Mouse (Mus musculus) heart, embryonic 14.5 days (tissue): ENCODE results near the gene Clcnkb. TPM values are rescaled to one million over a fixed set of nuclear protein-coding genes. Genes with fewer than 3 reads are reported as not detected.

Source experiments
- ATAC-seq: fragments of 200-750 bp; cut with Nextera tagmentation; 2 replicates; pipeline ENCODE4 v1.8.0; 2017; ENCODE audit warnings: low read depth, moderate TSS enrichment; ENCODE audit not compliant: insufficient number of reproducible peaks, insufficient read depth, low FRiP score
- H3K27ac ChIP-seq, 2 experiments: fragments of 200-500 bp in 1 of 2; fragments of 300-500 bp in 1 of 2; sonication (generic) in 1 of 2; replicated peaks in 1 of 2; 2 replicates each; pipeline ENCODE4 v1.5.1; 2012 to 2014; ENCODE audit warnings: low read depth in 2 of 2, low read length in 2 of 2, control low read depth in 1 of 2, mild to moderate bottlenecking in 1 of 2, mixed read lengths in 1 of 2; ENCODE audit not compliant: control insufficient read depth in 1 of 2, insufficient read depth in 1 of 2
- H3K27me3 ChIP-seq: fragments of 300-500 bp; sonication (generic); 2 replicates; pipeline ENCODE4 v1.6.1; 2014; ENCODE audit warnings: mild to moderate bottlenecking, low read length, control low read depth; ENCODE audit not compliant: control insufficient read depth, insufficient read depth
- H3K36me3 ChIP-seq: fragments of 300-500 bp; sonication (generic); 2 replicates; pipeline ENCODE4 v1.6.1; 2014; ENCODE audit warnings: mild to moderate bottlenecking, control low read depth, low read length, mixed read lengths; ENCODE audit not compliant: control insufficient read depth, insufficient read depth
- H3K4me1 ChIP-seq, 2 experiments: fragments of 200-500 bp in 1 of 2; fragments of 300-500 bp in 1 of 2; sonication (generic) in 1 of 2; 2 replicates each; pipeline ENCODE4 v1.6.1; 2012 to 2014; ENCODE audit warnings: low read length in 2 of 2, control low read depth in 1 of 2, mixed read lengths in 1 of 2; ENCODE audit not compliant: control insufficient read depth in 2 of 2, insufficient read depth in 2 of 2
- H3K4me2 ChIP-seq: fragments of 300-500 bp; sonication (generic); 2 replicates; pipeline ENCODE4 v1.6.1; 2014; ENCODE audit warnings: mild to moderate bottlenecking, low read length
- H3K4me3 ChIP-seq, 2 experiments: fragments of 200-500 bp in 1 of 2; fragments of 300-500 bp in 1 of 2; sonication (generic) in 1 of 2; 2 replicates each; pipeline ENCODE4 v1.5.1; 2012 to 2014; ENCODE audit warnings: low read length in 2 of 2, mild to moderate bottlenecking in 2 of 2, control low read depth in 1 of 2, low read depth in 1 of 2, moderate library complexity in 1 of 2; ENCODE audit not compliant: control insufficient read depth in 1 of 2, insufficient read depth in 1 of 2
- H3K9ac ChIP-seq: fragments of 300-500 bp; sonication (generic); 2 replicates; pipeline ENCODE4 v1.6.1; 2014; ENCODE audit warnings: mild to moderate bottlenecking, low read length
- H3K9me3 ChIP-seq: fragments of 300-500 bp; sonication (generic); 2 replicates; pipeline ENCODE4 v1.6.1; 2016; ENCODE audit warnings: low read length, control low read depth; ENCODE audit not compliant: control insufficient read depth
- WGBS: fragments of 180-500 bp; shearing (Covaris S2); extraction: QIAGEN DNeasy Blood & Tissue Kit; methylation state at CpG from one replicate; pipeline ENCODE4 v1.1.7; 2014; 5-methylcytosine and 5-hydroxymethylcytosine counted together
- polyA plus RNA-seq: library from polyadenylated mRNA; unstranded; fragments of >200 nt; fragmentation: Nextera tagmentation; extraction: Ambion mirVana; gene quantifications from 2 replicates; pipeline ENCODE4 v1.2.1, GENCODE M21; 2014

Clcnkb gene
- polyA plus RNA-seq, result 0.26 and 1.1 TPM in 2 replicates

DNA sequence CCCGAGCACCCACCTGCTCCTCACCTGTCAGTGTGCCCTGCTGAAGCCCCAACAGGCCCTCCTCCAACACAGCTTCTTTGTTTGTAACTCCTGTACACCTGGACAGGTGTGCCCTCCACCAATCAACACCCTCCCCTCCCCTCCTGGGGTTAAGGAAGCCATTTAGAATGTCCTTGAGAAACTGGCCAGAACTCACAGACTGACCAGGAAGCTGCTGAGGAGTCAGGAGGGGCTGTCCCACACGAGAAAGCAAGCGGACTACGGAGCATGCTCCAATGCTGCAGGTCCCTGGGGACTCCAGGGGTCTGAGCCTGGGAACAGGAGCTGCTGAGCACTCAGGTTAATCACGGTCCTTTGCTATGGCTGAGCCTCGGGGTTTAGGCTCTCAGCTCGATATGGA lies at the start of gene Clcnkb:
Gene Clcnkb (minus strand): TSS at position 91 of the 400 bp plus-strand sequence.
- no peak for ATAC-seq
- no peak within 1 kb of the TSS for H3K4me3 ChIP-seq
- no peaks in the 10 kb centered on the region for H3K27me3 ChIP-seq
- peaks cover 17 to 18% of the 10 kb centered on the region in 2 experiments for H3K4me1 ChIP-seq
- 70% methylated on average over 7 of the region's 7 CpGs for WGBS
- H3K9ac ChIP-seq, result no peak within 1 kb of the TSS
- no peaks in the 10 kb centered on the region for H3K9me3 ChIP-seq
- no peaks in the 10 kb centered on the region for H3K36me3 ChIP-seq
- H3K4me2 ChIP-seq, result no peak within 1 kb of the TSS
- no peak within 1 kb of the TSS for H3K27ac ChIP-seq

DNA sequence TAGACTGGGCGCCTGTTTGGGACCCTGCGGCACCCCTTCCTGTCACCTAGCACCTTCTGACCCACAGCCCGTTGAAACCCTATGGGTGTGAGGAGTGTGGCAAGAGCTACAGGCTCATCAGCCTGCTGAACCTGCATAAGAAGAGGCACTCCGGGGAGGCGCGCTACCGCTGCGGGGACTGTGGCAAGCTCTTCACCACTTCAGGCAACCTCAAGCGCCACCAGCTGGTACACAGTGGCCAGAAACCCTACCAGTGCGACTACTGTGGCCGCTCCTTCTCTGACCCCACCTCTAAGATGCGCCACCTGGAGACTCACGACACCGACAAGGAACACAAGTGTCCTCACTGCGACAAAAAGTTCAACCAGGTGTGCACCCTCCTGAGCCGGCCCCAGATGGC lies 48.9 kb upstream of the Clcnkb start:
- 79% methylated on average over 16 of the region's 16 CpGs for WGBS
- H3K36me3 ChIP-seq, result peaks cover 80% of the 10 kb centered on the region
- no peak for ATAC-seq

DNA sequence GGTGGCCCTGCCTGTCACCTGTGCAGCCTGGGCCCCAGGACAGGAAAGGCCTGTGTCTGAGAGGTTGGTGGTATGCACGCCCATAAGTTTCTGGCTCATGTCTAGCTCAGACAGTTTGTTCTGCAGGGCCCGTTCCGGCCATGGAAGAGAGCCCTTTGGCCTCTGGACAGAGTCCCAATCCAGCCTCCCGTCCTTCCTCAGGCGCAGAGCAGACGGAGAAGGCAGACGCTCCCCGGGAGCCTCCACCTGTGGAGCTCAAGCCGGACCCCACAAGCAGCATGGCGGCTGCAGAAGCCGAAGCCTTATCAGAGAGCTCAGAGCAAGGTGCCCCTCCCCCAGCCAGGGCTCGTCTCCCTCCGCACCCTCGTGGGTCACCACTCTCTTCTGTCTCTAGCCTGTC lies 47.7 kb upstream of the Clcnkb start:
- no peak for ATAC-seq
- WGBS, result 63% methylated on average over 14 of the region's 14 CpGs
- Histone ChIP-seq H3K9me3 (no peaks in the 10 kb centered on the region), H3K27ac (no peak overlapping the region), H3K9ac (no peak overlapping the region), H3K4me3 (no peak overlapping the region), H3K27me3 (no peaks in the 10 kb centered on the region), H3K4me1 (peaks cover under 1 to 4% of the 10 kb centered on the region in 2 experiments; a peak in 2 of 4 replicates), H3K4me2 (no peak overlapping the region), H3K36me3 (peaks cover 67% of the 10 kb centered on the region)

More for the DNA sequence above, 48.9 kb upstream of the Clcnkb start:
- no peaks in the 10 kb centered on the region for H3K4me1 ChIP-seq
- H3K4me3 ChIP-seq, result no peak overlapping the region
- no peak overlapping the region for H3K27ac ChIP-seq
- H3K4me2 ChIP-seq, result no peak overlapping the region
- H3K9ac ChIP-seq, result no peak overlapping the region
- no peaks in the 10 kb centered on the region for H3K9me3 ChIP-seq
- no peaks in the 10 kb centered on the region for H3K27me3 ChIP-seq

DNA sequence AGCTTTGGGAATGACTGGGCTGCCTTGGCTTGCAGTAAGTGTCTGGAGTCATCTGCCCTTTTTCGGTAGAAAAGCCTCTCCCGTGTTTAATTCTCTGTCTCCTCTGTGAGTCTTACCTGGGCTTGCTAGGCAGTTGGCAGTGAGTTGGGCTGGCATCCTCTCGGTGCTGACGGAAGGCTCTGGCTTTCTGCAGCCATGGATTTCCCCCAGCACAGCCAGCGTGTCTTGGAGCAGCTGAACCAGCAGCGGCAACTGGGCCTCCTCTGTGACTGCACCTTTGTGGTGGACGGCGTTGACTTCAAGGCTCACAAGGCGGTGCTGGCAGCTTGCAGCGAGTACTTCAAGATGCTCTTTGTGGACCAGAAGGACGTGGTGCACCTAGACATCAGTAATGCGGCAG lies 45.8 kb upstream of the Clcnkb start:
- Histone ChIP-seq H3K27ac (no peak overlapping the region), H3K36me3 (peaks cover 48% of the 10 kb centered on the region), H3K4me3 (no peak overlapping the region), H3K9me3 (no peaks in the 10 kb centered on the region), H3K4me2 (no peak overlapping the region), H3K4me1 (peaks cover 2 to 13% of the 10 kb centered on the region in 2 experiments; a peak in 2 of 4 replicates), H3K9ac (no peak overlapping the region), H3K27me3 (no peaks in the 10 kb centered on the region)
- ATAC-seq, result no peak
- WGBS, result 90% methylated on average over 12 of the region's 12 CpGs

DNA sequence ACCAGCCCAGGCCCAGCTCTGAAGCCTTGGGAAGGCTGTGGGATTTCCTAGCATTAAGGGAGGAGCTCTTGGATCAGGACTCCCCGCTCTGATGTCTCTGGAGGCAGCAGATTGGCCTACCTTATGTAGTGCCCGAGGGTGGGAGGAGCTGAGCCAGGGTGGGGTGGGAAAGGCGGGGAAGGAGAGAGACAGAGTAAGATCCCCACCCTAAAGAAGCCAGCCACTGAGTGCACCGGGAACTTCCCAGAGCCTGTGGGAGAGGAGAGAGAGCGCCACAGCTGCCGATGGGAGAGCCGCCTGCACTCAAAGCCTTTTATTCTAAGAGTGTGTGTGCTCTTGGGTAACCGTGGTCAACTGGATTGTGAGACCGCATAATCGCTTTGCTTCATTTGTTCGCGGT lies 45.3 kb upstream of the Clcnkb start:
- H3K36me3 ChIP-seq, result peaks cover 43% of the 10 kb centered on the region
- peaks cover 2 to 13% of the 10 kb centered on the region in 2 experiments; a peak in 2 of 4 replicates for H3K4me1 ChIP-seq
- 73% methylated on average over 12 of the region's 12 CpGs for WGBS
- no peak overlapping the region for H3K4me2 ChIP-seq
- no peaks in the 10 kb centered on the region for H3K27me3 ChIP-seq
- H3K9ac ChIP-seq, result no peak overlapping the region
- no peak overlapping the region for H3K27ac ChIP-seq
- ATAC-seq, result no peak
- H3K4me3 ChIP-seq, result no peak overlapping the region
- no peaks in the 10 kb centered on the region for H3K9me3 ChIP-seq

DNA sequence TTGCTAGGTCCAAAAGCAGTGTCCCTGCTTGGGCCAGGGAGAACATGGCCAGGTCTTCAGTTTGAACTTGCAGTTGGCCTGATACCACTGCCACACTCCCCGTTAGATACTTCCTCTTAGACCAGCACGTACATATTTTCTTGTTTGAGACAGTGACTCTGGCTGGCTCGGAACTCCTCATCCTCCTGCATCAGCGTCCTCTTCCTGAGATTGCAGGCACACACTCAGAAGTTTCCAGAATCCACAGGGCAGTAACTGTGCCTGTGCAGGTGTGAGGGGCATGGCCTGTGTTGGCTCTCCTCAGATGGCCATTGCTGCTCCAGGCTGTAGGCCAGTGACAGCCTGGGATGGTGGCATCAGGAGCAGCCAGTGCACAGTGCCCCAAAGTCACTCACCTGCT lies 44.7 kb upstream of the Clcnkb start:
- H3K9ac ChIP-seq, result no peak overlapping the region
- peaks cover 37% of the 10 kb centered on the region for H3K36me3 ChIP-seq
- no peaks in the 10 kb centered on the region for H3K9me3 ChIP-seq
- H3K27ac ChIP-seq, result no peak overlapping the region
- peaks cover 2 to 13% of the 10 kb centered on the region in 2 experiments; a peak in 2 of 4 replicates for H3K4me1 ChIP-seq
- no peak for ATAC-seq
- WGBS, result 92% methylated on average over 4 of the region's 4 CpGs
- no peak overlapping the region for H3K4me3 ChIP-seq
- no peaks in the 10 kb centered on the region for H3K27me3 ChIP-seq
- H3K4me2 ChIP-seq, result no peak overlapping the region

DNA sequence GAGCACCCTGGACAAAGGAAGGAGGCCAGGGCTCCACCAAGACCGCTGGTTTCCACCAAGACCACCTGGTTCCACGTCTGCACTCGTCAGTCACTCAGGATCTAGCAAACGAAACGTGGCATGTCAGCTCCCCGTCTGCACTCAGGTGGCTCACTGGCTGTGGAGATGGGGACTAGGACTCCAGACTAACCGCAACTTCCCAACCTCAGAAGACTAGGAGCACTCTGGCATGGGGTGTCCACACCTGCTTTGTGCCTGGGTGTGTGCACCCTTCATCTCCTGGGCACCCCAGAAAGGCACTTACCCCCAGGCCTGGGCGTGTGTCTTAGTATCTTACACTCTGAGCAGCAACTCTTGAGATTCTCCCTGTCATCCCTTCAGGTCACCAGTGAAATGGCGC lies 44.0 kb upstream of the Clcnkb start:
- H3K4me2 ChIP-seq, result no peak overlapping the region
- H3K9me3 ChIP-seq, result no peaks in the 10 kb centered on the region
- no peak overlapping the region for H3K27ac ChIP-seq
- ATAC-seq, result no peak
- H3K9ac ChIP-seq, result no peak overlapping the region
- WGBS, result 90% methylated on average over 9 of the region's 9 CpGs
- no peaks in the 10 kb centered on the region for H3K27me3 ChIP-seq
- no peak overlapping the region for H3K4me3 ChIP-seq
- H3K36me3 ChIP-seq, result peaks cover 30% of the 10 kb centered on the region
- peaks cover 2 to 13% of the 10 kb centered on the region in 2 experiments; a peak in 2 of 4 replicates for H3K4me1 ChIP-seq

DNA sequence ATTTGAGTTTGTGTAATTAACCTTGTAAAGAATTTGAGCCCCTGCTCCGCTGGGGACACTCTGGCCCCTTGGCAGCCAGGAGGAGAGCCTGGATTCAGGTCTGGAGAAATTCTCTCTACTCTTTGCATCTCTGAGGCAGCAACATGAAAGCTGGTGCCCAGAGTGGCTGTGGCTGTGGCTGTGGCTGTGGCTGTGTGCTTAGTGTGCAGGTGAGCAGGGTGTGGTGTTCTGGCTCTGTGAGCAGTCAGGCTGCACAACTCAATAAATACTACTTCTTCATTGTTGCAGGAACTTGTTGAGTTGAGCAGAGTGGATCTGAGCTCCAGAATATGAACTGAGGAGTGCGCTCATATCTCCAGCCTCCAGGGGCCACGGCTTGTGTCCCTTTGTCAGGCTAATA lies 43.1 kb upstream of the Clcnkb start:
- Histone ChIP-seq H3K4me2 (no peak overlapping the region), H3K36me3 (peaks cover 21% of the 10 kb centered on the region), H3K27ac (no peak overlapping the region; a peak in 1 of 4 replicates), H3K9me3 (no peaks in the 10 kb centered on the region), H3K9ac (no peak overlapping the region; the same call in 1 of the 2 replicates), H3K4me1 (peaks cover 2 to 13% of the 10 kb centered on the region in 2 experiments; a peak in 2 of 4 replicates), H3K27me3 (no peaks in the 10 kb centered on the region), H3K4me3 (no peak overlapping the region)
- ATAC-seq, result no peak
- 76% methylated on average over 3 of the region's 3 CpGs for WGBS
